Mouse (Mus musculus): ENCODE measurements around the gene Rcn3. TPM values are rescaled to one million over a fixed set of nuclear protein-coding genes. Genes with fewer than 3 reads are reported as not detected.

Gene Rcn3
- polyA plus RNA-seq, 2 experiments = 19.2 to 20.6 TPM

GRCm38 (mm10) chr7:45133446-45134159 is 41.6 kb upstream of the Rcn3 start:
- Histone ChIP-seq H3K9me3 (ENCODE audit: control insufficient read depth, low read length) (no peaks in the 10 kb centered on the region), H3K36me3 (replicated peaks; ENCODE audit: control insufficient read depth, insufficient read depth, low read depth) (no peaks in the 10 kb centered on the region), H3K4me1 (replicated peaks; ENCODE audit: control insufficient read depth in 2 of 2, insufficient read depth in 2 of 2, low read length in 1 of 2) (peaks cover 27 to 42% of the 10 kb centered on the region in 2 experiments), H3K27ac (no peak overlapping the region), H3K27me3 (ENCODE audit: control insufficient read depth, insufficient read depth, low read length) (no peaks in the 10 kb centered on the region), H3K9ac (replicated peaks) (no peak overlapping the region), H3K4me3 (ENCODE audit: insufficient read depth in 1 of 2, low read depth in 2 of 2, low read length in 2 of 2) (no peak overlapping the region), H3K4me2 (ENCODE audit: low read depth) (no peak overlapping the region)
- 81% methylated on average over 8 of the region's 8 CpGs for WGBS (ENCODE audit: insufficient replicate concordance)
- DNase-seq (ENCODE audit: low read depth in 3 of 3, low spot score in 3 of 3) = no peak
- no peak for ATAC-seq (ENCODE audit: insufficient read depth)
- TF ChIP-seq CTCF (IDR thresholded peaks at IDR 0.05; ENCODE audit: low read depth) = peak; percentile 58
- TF ChIP-seq EP300 (IDR thresholded peaks at IDR 0.05; ENCODE audit: low read depth) = no peak

GRCm38 (mm10) chr7:45131850-45132249 is 39.8 kb upstream of the Rcn3 start:
- Histone ChIP-seq H3K4me2 (ENCODE audit: low read depth) (no peak overlapping the region), H3K4me1 (replicated peaks; ENCODE audit: control insufficient read depth in 2 of 2, insufficient read depth in 2 of 2, low read length in 1 of 2) (peaks cover 15 to 27% of the 10 kb centered on the region in 2 experiments), H3K27ac (no peak overlapping the region), H3K9me3 (ENCODE audit: control insufficient read depth, low read length) (no peaks in the 10 kb centered on the region), H3K27me3 (ENCODE audit: control insufficient read depth, insufficient read depth, low read length) (no peaks in the 10 kb centered on the region), H3K36me3 (replicated peaks; ENCODE audit: control insufficient read depth, insufficient read depth, low read depth) (peaks cover 7% of the 10 kb centered on the region), H3K9ac (replicated peaks) (no peak overlapping the region), H3K4me3 (ENCODE audit: insufficient read depth in 1 of 2, low read depth in 2 of 2, low read length in 2 of 2) (no peak overlapping the region)
- TF ChIP-seq EP300 (IDR thresholded peaks at IDR 0.05; ENCODE audit: low read depth) (no peak), CTCF (IDR thresholded peaks at IDR 0.05; ENCODE audit: low read depth) (no peak)
- ATAC-seq (ENCODE audit: insufficient read depth) (no peak), DNase-seq (ENCODE audit: low read depth in 3 of 3, low spot score in 3 of 3) (no peak)
- 79% methylated on average over 11 of the region's 11 CpGs for WGBS (ENCODE audit: insufficient replicate concordance)

- no peak for TF ChIP-seq EP300 (IDR thresholded peaks at IDR 0.05; ENCODE audit: low read depth)
- no peak for TF ChIP-seq CTCF (IDR thresholded peaks at IDR 0.05; ENCODE audit: low read depth)
- no peaks in the 10 kb centered on the region for H3K27me3 ChIP-seq (ENCODE audit: control insufficient read depth, insufficient read depth, low read length)
- H3K9ac ChIP-seq (replicated peaks) = peak overlapping the region; percentile 85
- DNase-seq (ENCODE audit: low read depth in 3 of 3, low spot score in 3 of 3) (no peak), ATAC-seq (ENCODE audit: insufficient read depth) (no peak)
- peak overlapping the region; percentile 28 to 87; a peak in 2 of 4 replicates for H3K4me3 ChIP-seq (ENCODE audit: insufficient read depth in 1 of 2, low read depth in 2 of 2, low read length in 2 of 2)
- 40% methylated on average over 15 of the region's 15 CpGs for WGBS (ENCODE audit: insufficient replicate concordance)
- peak overlapping the region; percentile 93 for H3K4me2 ChIP-seq (ENCODE audit: low read depth)
- H3K4me1 ChIP-seq (replicated peaks; ENCODE audit: control insufficient read depth in 2 of 2, insufficient read depth in 2 of 2, low read length in 1 of 2) = peaks cover 15 to 25% of the 10 kb centered on the region in 2 experiments
- H3K36me3 ChIP-seq (replicated peaks; ENCODE audit: control insufficient read depth, insufficient read depth, low read depth) = peaks cover 25% of the 10 kb centered on the region
- H3K9me3 ChIP-seq (ENCODE audit: control insufficient read depth, low read length) = no peaks in the 10 kb centered on the region
- H3K27ac ChIP-seq = peak overlapping the region; percentile 89
Measured at GRCm38 (mm10) chr7:45129776-45130512, 37.9 kb upstream of the Rcn3 start.

- peak; percentile 9 for ATAC-seq (ENCODE audit: insufficient read depth)
- Histone ChIP-seq H3K27ac (peak overlapping the region; percentile 89), H3K4me2 (ENCODE audit: low read depth) (peak overlapping the region; percentile 93), H3K4me1 (replicated peaks; ENCODE audit: control insufficient read depth in 2 of 2, insufficient read depth in 2 of 2, low read length in 1 of 2) (peaks cover 16 to 24% of the 10 kb centered on the region in 2 experiments), H3K9ac (replicated peaks) (peak overlapping the region; percentile 85), H3K27me3 (ENCODE audit: control insufficient read depth, insufficient read depth, low read length) (no peaks in the 10 kb centered on the region), H3K9me3 (ENCODE audit: control insufficient read depth, low read length) (no peaks in the 10 kb centered on the region), H3K36me3 (replicated peaks; ENCODE audit: control insufficient read depth, insufficient read depth, low read depth) (peaks cover 25% of the 10 kb centered on the region), H3K4me3 (ENCODE audit: insufficient read depth in 1 of 2, low read depth in 2 of 2, low read length in 2 of 2) (peak overlapping the region; percentile 76 to 87)
- WGBS (ENCODE audit: insufficient replicate concordance) = under 1% methylated on average over 17 of the region's 17 CpGs
- DNase-seq (ENCODE audit: low read depth in 3 of 3, low spot score in 3 of 3) = no peak
- TF ChIP-seq EP300 (IDR thresholded peaks at IDR 0.05; ENCODE audit: low read depth) (no peak), CTCF (IDR thresholded peaks at IDR 0.05; ENCODE audit: low read depth) (no peak)
Measured at GRCm38 (mm10) chr7:45129318-45129717, 37.3 kb upstream of the Rcn3 start.

GRCm38 (mm10) chr7:45128624-45129246 is 36.7 kb upstream of the Rcn3 start, which contains the start of gene Rpl13a:
Gene Rpl13a (minus strand): TSS chr7:45128761.
- peak within 1 kb of the TSS; percentile 87 to 91 for H3K4me3 ChIP-seq (ENCODE audit: insufficient read depth in 1 of 2, low read depth in 2 of 2, low read length in 2 of 2)
- peaks cover 25% of the 10 kb centered on the region for H3K36me3 ChIP-seq (replicated peaks; ENCODE audit: control insufficient read depth, insufficient read depth, low read depth)
- H3K4me1 ChIP-seq (replicated peaks; ENCODE audit: control insufficient read depth in 2 of 2, insufficient read depth in 2 of 2, low read length in 1 of 2) = peaks cover 16 to 24% of the 10 kb centered on the region in 2 experiments
- H3K9ac ChIP-seq (replicated peaks) = peak within 1 kb of the TSS; percentile 94
- WGBS (ENCODE audit: insufficient replicate concordance) = under 1% methylated on average over 48 of the region's 48 CpGs
- no peaks in the 10 kb centered on the region for H3K9me3 ChIP-seq (ENCODE audit: control insufficient read depth, low read length)
- H3K27ac ChIP-seq = peak within 1 kb of the TSS; percentile 89
- peak; percentile 99 for DNase-seq (ENCODE audit: low read depth in 3 of 3, low spot score in 3 of 3)
- H3K4me2 ChIP-seq (ENCODE audit: low read depth) = peak within 1 kb of the TSS; percentile 93
- H3K27me3 ChIP-seq (ENCODE audit: control insufficient read depth, insufficient read depth, low read length) = no peaks in the 10 kb centered on the region
- ATAC-seq (ENCODE audit: insufficient read depth) = peak; percentile 77
- TF ChIP-seq CTCF (IDR thresholded peaks at IDR 0.05; ENCODE audit: low read depth) = peak; percentile 90
- TF ChIP-seq EP300 (IDR thresholded peaks at IDR 0.05; ENCODE audit: low read depth) = peak; percentile 4; the same call in 1 of the 2 replicates
